Mouse (Mus musculus) cerebellum, adult 2 months (tissue): ENCODE results near the gene Tmem9b. TPM values are rescaled to one million over a fixed set of nuclear protein-coding genes. Genes with fewer than 3 reads are reported as not detected.

ENCODE experiments used
- DNase-seq, 2 experiments: peaks; one replicate each; pipeline ENCODE4 v3.0.0; 2021
- H3K27ac ChIP-seq: fragments of 200-500 bp; 2 replicates; pipeline ENCODE4 v1.5.1; 2012; ENCODE audit warnings: low read length, control low read depth, inconsistent platforms; ENCODE audit not compliant: insufficient read depth
- H3K27me3 ChIP-seq: fragments of 200-500 bp; 2 replicates; pipeline ENCODE4 v1.6.1; 2012; ENCODE audit warnings: inconsistent platforms, mild to moderate bottlenecking, low read length, moderate library complexity; ENCODE audit not compliant: control insufficient read depth, insufficient read depth
- H3K4me1 ChIP-seq: fragments of 200-500 bp; 2 replicates; pipeline ENCODE4 v1.6.1; 2011; ENCODE audit warnings: low read length; ENCODE audit not compliant: control insufficient read depth, insufficient read depth
- H3K4me3 ChIP-seq: fragments of 200-500 bp; replicated peaks from 2 replicates; pipeline ENCODE3; 2011; ENCODE audit warnings: mild to moderate bottlenecking, low read depth, low read length, control low read depth; ENCODE audit not compliant: insufficient read depth
- CTCF ChIP-seq: fragments of 200-500 bp; IDR thresholded peaks from 2 replicates; pipeline ENCODE4 v1.5.1; 2011; ENCODE audit warnings: low read depth, mild to moderate bottlenecking, control low read depth, low read length, moderate library complexity, borderline replicate concordance; ENCODE audit not compliant: insufficient read depth
- POLR2A ChIP-seq: fragments of 200-500 bp; IDR thresholded peaks from 2 replicates; pipeline ENCODE4 v1.6.1; 2011; ENCODE audit warnings: low read length, control low read depth, borderline replicate concordance; ENCODE audit not compliant: insufficient read depth
- WGBS: fragments of 180-500 bp; shearing (Covaris S2); methylation state at CpG from one replicate; pipeline ENCODE4 v1.1.7; 2018; 5-methylcytosine and 5-hydroxymethylcytosine counted together
- polyA plus RNA-seq: library from polyadenylated mRNA; depleted of rRNA; stranded (reverse); fragments of >200 nt; gene quantifications from 2 replicates; pipeline ENCODE4 v1.2.3, GENCODE M21; 2012; rRNA removed

The Tmem9b gene
- 135 and 140 TPM in 2 replicates for polyA plus RNA-seq

DNA sequence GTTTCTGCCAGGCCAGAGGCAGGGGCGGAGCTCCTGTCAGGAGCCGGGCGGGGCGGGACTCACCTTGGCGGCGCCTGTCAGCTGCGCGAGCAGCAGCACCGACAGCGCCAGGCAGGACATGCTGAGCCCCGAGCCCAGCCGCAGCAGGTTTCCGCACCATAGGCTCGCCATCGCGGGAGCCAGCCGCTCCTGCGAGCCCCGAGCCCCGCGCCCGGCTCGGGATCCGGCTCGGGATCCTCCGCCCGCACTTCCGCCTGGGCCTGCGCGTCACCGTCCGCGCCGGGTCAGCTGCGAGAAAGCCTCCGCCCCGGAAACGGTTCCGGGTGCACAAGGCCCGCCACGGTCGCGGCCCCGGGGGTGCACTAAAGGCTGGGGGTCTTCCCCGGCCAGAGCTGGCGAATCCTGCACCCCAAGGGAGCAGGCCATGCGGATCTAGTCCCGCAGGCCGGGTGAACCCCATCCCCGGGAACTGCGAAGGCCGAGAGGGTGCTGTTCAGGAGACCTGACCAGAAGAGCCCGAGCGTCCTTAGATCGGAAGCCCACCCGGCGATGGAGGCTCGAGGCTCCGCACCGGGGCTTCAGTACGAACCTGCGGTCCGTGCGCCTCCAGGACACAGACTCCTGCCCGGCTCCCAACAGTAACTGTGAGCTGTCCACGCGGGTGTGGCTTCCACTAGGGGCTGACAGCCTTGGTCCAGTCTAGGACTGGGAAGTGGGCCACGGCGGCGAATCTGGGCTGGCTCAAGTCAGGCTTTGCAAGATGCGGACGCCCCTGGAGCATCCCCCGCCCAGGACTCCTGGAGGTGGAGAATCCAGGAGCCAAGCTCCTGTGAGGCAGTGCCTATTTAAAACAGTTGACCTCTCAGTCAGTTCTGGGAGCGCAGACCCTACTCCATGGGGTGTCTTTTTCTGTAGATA is at the start of gene Tmem9b:
TSS of gene Tmem9b (minus strand) at position 868 of the 918 bp plus-strand sequence.
- Histone ChIP-seq H3K4me1 (peaks cover 2% of the 10 kb centered on the region; the same call in 1 of the 2 replicates), H3K4me3 (peak within 1 kb of the TSS; percentile 96), H3K27ac (peak within 1 kb of the TSS; percentile 94), H3K27me3 (no peaks in the 10 kb centered on the region; the same call in 1 of the 2 replicates)
- TF ChIP-seq CTCF (no peak), POLR2A (no peak; the same call in none of the 2 replicates)
- under 1% methylated on average over 74 of the region's 74 CpGs for WGBS
- DNase-seq, result peak; percentile 81 to 88

DNA sequence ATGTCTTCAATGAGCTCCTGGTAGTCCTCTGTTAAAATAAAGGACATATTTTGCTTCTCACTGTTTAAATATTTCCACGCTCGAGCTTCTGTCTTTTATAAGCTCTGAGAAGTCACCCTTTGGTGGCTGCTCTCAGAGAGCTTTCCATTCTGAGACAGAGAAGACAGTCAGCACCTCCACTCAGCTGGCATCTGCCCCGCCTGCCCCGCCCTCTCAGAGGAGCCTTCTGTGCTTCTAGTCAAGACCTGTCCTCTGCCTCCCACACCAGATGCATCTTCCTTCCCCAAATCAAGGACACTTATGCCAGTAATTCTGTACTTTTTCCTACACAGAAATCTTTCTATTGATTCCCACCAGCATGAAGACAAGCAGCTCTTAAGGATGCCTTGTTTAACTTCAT is 48.0 kb upstream of the Tmem9b start:
- peak in 1 of 2 experiments; percentile 29 for DNase-seq
- Histone ChIP-seq H3K27ac (no peak overlapping the region), H3K4me1 (peaks cover 10% of the 10 kb centered on the region; the same call in 1 of the 2 replicates), H3K4me3 (no peak overlapping the region), H3K27me3 (no peaks in the 10 kb centered on the region)
- 90% methylated on average over 4 of the region's 4 CpGs for WGBS
- no peak for TF ChIP-seq POLR2A
- TF ChIP-seq CTCF, result no peak

DNA sequence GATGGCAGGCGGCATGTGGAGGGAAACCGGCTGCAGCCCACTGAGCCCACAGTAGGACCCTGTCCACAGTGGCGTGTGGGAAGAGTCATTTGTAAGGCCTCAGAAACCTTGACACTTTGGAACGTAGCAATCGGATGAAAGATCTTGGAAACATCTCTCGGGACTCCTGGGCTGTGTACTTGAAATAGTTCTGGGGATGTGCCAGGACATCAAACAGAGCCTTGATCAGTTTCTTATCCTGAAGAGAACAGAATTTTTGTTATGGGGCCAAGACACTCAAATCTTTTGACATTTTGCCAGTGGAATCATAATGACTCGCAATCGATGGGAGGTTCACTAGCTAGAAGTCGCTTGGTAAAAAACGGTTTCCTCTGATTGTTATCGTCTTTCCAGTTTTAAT is 46.5 kb upstream of the Tmem9b start:
- no peak for TF ChIP-seq POLR2A
- TF ChIP-seq CTCF, result no peak
- DNase-seq, result no peak
- 57% methylated on average over 11 of the region's 11 CpGs for WGBS

DNA sequence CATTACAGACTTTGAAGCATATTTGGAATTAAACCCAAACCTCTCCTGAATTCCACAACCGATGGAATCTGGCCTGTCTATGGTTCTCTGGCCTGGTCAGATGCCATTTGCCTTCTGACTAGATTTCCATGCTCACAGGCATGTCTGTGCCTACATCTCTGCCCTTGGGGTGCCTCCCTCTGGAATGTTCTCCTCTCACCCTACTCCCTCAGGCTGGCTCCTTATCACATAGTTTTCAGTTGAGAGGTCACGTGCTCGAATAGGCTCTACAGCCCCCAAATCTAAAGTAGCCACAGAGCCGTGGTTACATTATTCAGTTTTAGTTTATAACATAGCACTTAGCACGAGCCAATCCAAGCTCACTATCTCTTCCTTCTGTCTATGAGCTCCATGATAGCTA is 42.9 kb upstream of the Tmem9b start:
- no peak for TF ChIP-seq POLR2A
- no peak for TF ChIP-seq CTCF
- no peak for DNase-seq
- H3K4me1 ChIP-seq, result no peaks in the 10 kb centered on the region
- 78% methylated on average over 5 of the region's 5 CpGs for WGBS
- H3K27me3 ChIP-seq, result no peaks in the 10 kb centered on the region
- H3K27ac ChIP-seq, result no peak overlapping the region
- no peak overlapping the region for H3K4me3 ChIP-seq

More for the DNA sequence above, 46.5 kb upstream of the Tmem9b start:
- Histone ChIP-seq H3K4me1 (peaks cover 4% of the 10 kb centered on the region; the same call in 1 of the 2 replicates), H3K27me3 (no peaks in the 10 kb centered on the region), H3K4me3 (no peak overlapping the region), H3K27ac (no peak overlapping the region)

DNA sequence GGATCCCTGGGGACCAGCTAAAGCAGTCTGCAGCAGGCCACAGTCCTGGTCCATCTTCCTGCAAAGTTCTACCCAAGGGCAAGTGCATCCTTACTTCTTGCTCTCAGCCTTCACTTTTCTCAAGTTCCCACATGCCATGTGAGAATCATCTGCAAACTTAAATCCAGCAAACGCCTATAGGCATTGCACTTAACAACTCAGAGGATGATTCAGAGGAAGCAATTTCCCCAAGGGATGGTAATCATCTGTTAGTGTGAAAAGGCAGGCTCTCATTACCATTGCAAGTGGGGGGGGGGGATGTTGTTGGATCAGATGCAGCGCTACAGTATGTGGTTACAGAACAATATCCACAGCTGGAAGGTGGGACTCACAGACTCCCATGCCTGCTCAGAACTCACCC is 41.9 kb upstream of the Tmem9b start:
- no peaks in the 10 kb centered on the region for H3K27me3 ChIP-seq
- TF ChIP-seq CTCF, result no peak
- no peak for TF ChIP-seq POLR2A
- no peak overlapping the region for H3K4me3 ChIP-seq
- no peaks in the 10 kb centered on the region for H3K4me1 ChIP-seq
- 89% methylated on average over 2 of the region's 2 CpGs for WGBS
- H3K27ac ChIP-seq, result no peak overlapping the region
- no peak for DNase-seq

DNA sequence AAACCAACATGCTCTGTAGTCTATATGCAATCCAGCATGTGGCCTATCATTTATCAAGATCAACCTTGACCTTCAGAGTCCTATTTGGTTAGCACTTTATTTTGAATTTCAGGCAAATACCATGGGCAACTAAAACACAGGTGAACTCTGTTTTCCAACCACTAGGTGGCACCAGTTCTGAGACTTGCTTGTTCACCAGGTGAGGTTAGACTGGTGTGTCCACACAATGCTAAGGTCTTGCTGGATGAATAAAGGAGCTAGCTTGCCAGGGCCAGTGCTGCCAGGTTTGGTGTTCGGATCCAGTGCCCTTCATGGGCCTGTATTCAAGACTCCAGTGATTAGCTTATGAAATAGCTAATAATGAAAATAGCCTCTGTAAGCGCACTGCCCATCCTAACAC is 40.1 kb upstream of the Tmem9b start:
- H3K27me3 ChIP-seq, result no peaks in the 10 kb centered on the region
- no peak overlapping the region for H3K27ac ChIP-seq
- TF ChIP-seq CTCF (peak; percentile 71; the same call in 1 of the 2 replicates), POLR2A (no peak)
- no peak overlapping the region for H3K4me3 ChIP-seq
- WGBS, result 59% methylated on average over 2 of the region's 2 CpGs
- DNase-seq, result peak; percentile 69 to 74
- H3K4me1 ChIP-seq, result no peaks in the 10 kb centered on the region

DNA sequence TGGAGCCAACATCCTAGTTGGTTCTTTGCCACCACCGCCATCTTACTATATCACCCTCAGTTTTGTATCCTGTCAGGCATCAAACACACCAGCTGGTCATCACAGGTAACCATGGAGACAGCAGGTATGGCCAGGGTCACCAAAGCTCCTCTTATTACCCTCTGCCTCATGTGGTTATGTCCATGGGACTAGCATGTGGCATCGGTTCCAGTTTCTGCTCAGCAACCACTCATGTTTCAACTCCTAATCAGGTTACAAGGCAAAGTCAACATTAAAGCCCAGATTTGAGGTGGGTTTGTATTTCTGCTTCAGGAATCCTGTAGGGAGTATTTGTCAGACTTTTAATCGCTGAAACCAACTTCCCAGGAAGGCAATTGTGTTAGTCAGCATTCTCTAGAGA is 38.1 kb upstream of the Tmem9b start:
- TF ChIP-seq POLR2A (no peak), CTCF (no peak)
- WGBS, result 74% methylated on average over 3 of the region's 3 CpGs
- no peaks in the 10 kb centered on the region for H3K27me3 ChIP-seq

DNA sequence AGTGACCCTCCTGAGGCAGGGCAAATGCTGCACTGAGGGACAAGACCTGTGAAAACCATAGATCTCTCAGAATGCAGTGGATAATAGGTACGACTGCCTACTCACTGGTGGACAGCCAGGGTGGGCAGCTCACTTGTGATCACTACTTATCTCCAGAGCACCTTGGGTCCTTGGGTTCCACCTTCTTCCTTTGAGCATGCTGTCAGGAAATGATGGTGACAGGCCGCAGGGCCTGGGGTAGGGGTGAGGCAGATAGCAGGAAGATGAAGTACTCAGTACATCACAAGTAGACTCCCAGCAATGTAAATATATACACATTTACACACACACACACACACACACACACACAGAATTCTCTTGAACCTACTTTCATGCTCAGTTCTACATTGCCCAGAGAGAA is 35.2 kb upstream of the Tmem9b start:
- Histone ChIP-seq H3K4me3 (no peak overlapping the region), H3K4me1 (no peaks in the 10 kb centered on the region; the same call in 1 of the 2 replicates), H3K27me3 (no peaks in the 10 kb centered on the region), H3K27ac (no peak overlapping the region)
- 97% methylated on average over 2 of the region's 2 CpGs for WGBS
- DNase-seq, result no peak
- TF ChIP-seq CTCF (no peak), POLR2A (no peak)

More for the DNA sequence above, 38.1 kb upstream of the Tmem9b start:
- no peak for DNase-seq
- no peak overlapping the region for H3K27ac ChIP-seq
- H3K4me3 ChIP-seq, result no peak overlapping the region
- H3K4me1 ChIP-seq, result no peaks in the 10 kb centered on the region
